Mouse (Mus musculus): ENCODE measurements around the gene Adad2. TPM values are rescaled to one million over a fixed set of nuclear protein-coding genes. Genes with fewer than 3 reads are reported as not detected.

Adad2 gene
- polyA plus RNA-seq, 1 experiment, result 1.7 TPM

- H3K27me3 ChIP-seq (ENCODE audit: control insufficient read depth, insufficient read depth, low read length, poor library complexity, severe bottlenecking), result no peaks in the 10 kb centered on the region
- TF ChIP-seq POLR2A (IDR thresholded peaks at IDR 0.05; ENCODE audit: insufficient read depth, low read length) (no peak), EP300 (IDR thresholded peaks at IDR 0.05; ENCODE audit: insufficient read depth, low read depth, low read length) (no peak)
- no peaks in the 10 kb centered on the region for H3K9me3 ChIP-seq (replicated peaks; ENCODE audit: control insufficient read depth, insufficient read depth, low read length, poor library complexity, severe bottlenecking)
- H3K4me1 ChIP-seq (ENCODE audit: control insufficient read depth, insufficient read depth, low read length), result peaks cover 5% of the 10 kb centered on the region
- H3K9ac ChIP-seq (ENCODE audit: low read depth, poor library complexity, severe bottlenecking), result no peak overlapping the region
- H3K27ac ChIP-seq (ENCODE audit: insufficient read depth, low read length), result no peak overlapping the region
- H3K36me3 ChIP-seq (ENCODE audit: control insufficient read depth, insufficient read depth, low read length, poor library complexity, severe bottlenecking), result no peaks in the 10 kb centered on the region
- H3K4me3 ChIP-seq (ENCODE audit: low read depth, low read length), result no peak overlapping the region
These were observed 4.3 kb downstream of the Adad2 start for GRCm38 (mm10) chr8:119616811-119617210.

- TF ChIP-seq EP300 (IDR thresholded peaks at IDR 0.05; ENCODE audit: insufficient read depth, low read depth, low read length) (no peak), POLR2A (IDR thresholded peaks at IDR 0.05; ENCODE audit: insufficient read depth, low read length) (no peak), CTCF (IDR thresholded peaks at IDR 0.05; ENCODE audit: low read depth, low read length) (no peak)
- no peaks in the 10 kb centered on the region for H3K9me3 ChIP-seq (replicated peaks; ENCODE audit: control insufficient read depth, insufficient read depth, low read length, poor library complexity, severe bottlenecking)
- H3K4me1 ChIP-seq (ENCODE audit: control insufficient read depth, insufficient read depth, low read length), result peaks cover 5% of the 10 kb centered on the region
- no peak overlapping the region for H3K4me3 ChIP-seq (ENCODE audit: low read depth, low read length)
- H3K9ac ChIP-seq (ENCODE audit: low read depth, poor library complexity, severe bottlenecking), result no peak overlapping the region
- no peak overlapping the region for H3K27ac ChIP-seq (ENCODE audit: insufficient read depth, low read length)
- no peaks in the 10 kb centered on the region for H3K36me3 ChIP-seq (ENCODE audit: control insufficient read depth, insufficient read depth, low read length, poor library complexity, severe bottlenecking)
- H3K27me3 ChIP-seq (ENCODE audit: control insufficient read depth, insufficient read depth, low read length, poor library complexity, severe bottlenecking), result no peaks in the 10 kb centered on the region
These were observed 5.0 kb downstream of the Adad2 start for GRCm38 (mm10) chr8:119617586-119617985.

- no peaks in the 10 kb centered on the region for H3K27me3 ChIP-seq (ENCODE audit: control insufficient read depth, insufficient read depth, low read length, poor library complexity, severe bottlenecking)
- TF ChIP-seq POLR2A (IDR thresholded peaks at IDR 0.05; ENCODE audit: insufficient read depth, low read length) (no peak), CTCF (IDR thresholded peaks at IDR 0.05; ENCODE audit: low read depth, low read length) (no peak), EP300 (IDR thresholded peaks at IDR 0.05; ENCODE audit: insufficient read depth, low read depth, low read length) (no peak)
These were observed 6.3 kb downstream of the Adad2 start for GRCm38 (mm10) chr8:119618887-119619286.

GRCm38 (mm10) chr8:119620116-119620840 lies 7.7 kb downstream of the Adad2 start:
- H3K9ac ChIP-seq (ENCODE audit: low read depth, poor library complexity, severe bottlenecking), result no peak overlapping the region
- H3K4me3 ChIP-seq (ENCODE audit: low read depth, low read length), result no peak overlapping the region
- no peak for TF ChIP-seq EP300 (IDR thresholded peaks at IDR 0.05; ENCODE audit: insufficient read depth, low read depth, low read length)
- no peak for TF ChIP-seq CTCF (IDR thresholded peaks at IDR 0.05; ENCODE audit: low read depth, low read length)
- TF ChIP-seq POLR2A (IDR thresholded peaks at IDR 0.05; ENCODE audit: insufficient read depth, low read length), result no peak
- peaks cover 5% of the 10 kb centered on the region for H3K4me1 ChIP-seq (ENCODE audit: control insufficient read depth, insufficient read depth, low read length)
- H3K9me3 ChIP-seq (replicated peaks; ENCODE audit: control insufficient read depth, insufficient read depth, low read length, poor library complexity, severe bottlenecking), result no peaks in the 10 kb centered on the region
- peak overlapping the region; percentile 14; the same call in 1 of the 2 replicates for H3K27ac ChIP-seq (ENCODE audit: insufficient read depth, low read length)
- no peaks in the 10 kb centered on the region for H3K36me3 ChIP-seq (ENCODE audit: control insufficient read depth, insufficient read depth, low read length, poor library complexity, severe bottlenecking)
- H3K27me3 ChIP-seq (ENCODE audit: control insufficient read depth, insufficient read depth, low read length, poor library complexity, severe bottlenecking), result no peaks in the 10 kb centered on the region

More at GRCm38 (mm10) chr8:119618887-119619286, 6.3 kb downstream of the Adad2 start:
- H3K9me3 ChIP-seq (replicated peaks; ENCODE audit: control insufficient read depth, insufficient read depth, low read length, poor library complexity, severe bottlenecking), result no peaks in the 10 kb centered on the region
- H3K27ac ChIP-seq (ENCODE audit: insufficient read depth, low read length), result 0 out of 2 replicates have a peak overlapping the region, but pooled peaks have one; percentile 31
- no peak overlapping the region for H3K9ac ChIP-seq (ENCODE audit: low read depth, poor library complexity, severe bottlenecking)
- H3K36me3 ChIP-seq (ENCODE audit: control insufficient read depth, insufficient read depth, low read length, poor library complexity, severe bottlenecking), result no peaks in the 10 kb centered on the region
- no peak overlapping the region for H3K4me3 ChIP-seq (ENCODE audit: low read depth, low read length)
- H3K4me1 ChIP-seq (ENCODE audit: control insufficient read depth, insufficient read depth, low read length), result peaks cover 5% of the 10 kb centered on the region

- peak overlapping the region; percentile 14; the same call in 1 of the 2 replicates for H3K27ac ChIP-seq (ENCODE audit: insufficient read depth, low read length)
- TF ChIP-seq EP300 (IDR thresholded peaks at IDR 0.05; ENCODE audit: insufficient read depth, low read depth, low read length) (peak; percentile 79), POLR2A (IDR thresholded peaks at IDR 0.05; ENCODE audit: insufficient read depth, low read length) (no peak)
These were observed 8.4 kb downstream of the Adad2 start for GRCm38 (mm10) chr8:119620848-119621465.

GRCm38 (mm10) chr8:119622555-119622954 lies 10.0 kb downstream of the Adad2 start:
- H3K36me3 ChIP-seq (ENCODE audit: control insufficient read depth, insufficient read depth, low read length, poor library complexity, severe bottlenecking), result no peaks in the 10 kb centered on the region
- peaks cover 9% of the 10 kb centered on the region for H3K4me1 ChIP-seq (ENCODE audit: control insufficient read depth, insufficient read depth, low read length)
- H3K4me3 ChIP-seq (ENCODE audit: low read depth, low read length), result no peak overlapping the region
- H3K27me3 ChIP-seq (ENCODE audit: control insufficient read depth, insufficient read depth, low read length, poor library complexity, severe bottlenecking), result no peaks in the 10 kb centered on the region
- H3K9ac ChIP-seq (ENCODE audit: low read depth, poor library complexity, severe bottlenecking), result no peak overlapping the region
- H3K27ac ChIP-seq (ENCODE audit: insufficient read depth, low read length), result no peak overlapping the region
- TF ChIP-seq POLR2A (IDR thresholded peaks at IDR 0.05; ENCODE audit: insufficient read depth, low read length), result no peak
- no peak for TF ChIP-seq CTCF (IDR thresholded peaks at IDR 0.05; ENCODE audit: low read depth, low read length)
- no peak for TF ChIP-seq EP300 (IDR thresholded peaks at IDR 0.05; ENCODE audit: insufficient read depth, low read depth, low read length)
- no peaks in the 10 kb centered on the region for H3K9me3 ChIP-seq (replicated peaks; ENCODE audit: control insufficient read depth, insufficient read depth, low read length, poor library complexity, severe bottlenecking)

More at GRCm38 (mm10) chr8:119620848-119621465, 8.4 kb downstream of the Adad2 start:
- H3K9ac ChIP-seq (ENCODE audit: low read depth, poor library complexity, severe bottlenecking), result no peak overlapping the region
- no peaks in the 10 kb centered on the region for H3K36me3 ChIP-seq (ENCODE audit: control insufficient read depth, insufficient read depth, low read length, poor library complexity, severe bottlenecking)
- H3K9me3 ChIP-seq (replicated peaks; ENCODE audit: control insufficient read depth, insufficient read depth, low read length, poor library complexity, severe bottlenecking), result no peaks in the 10 kb centered on the region
- no peak overlapping the region for H3K4me3 ChIP-seq (ENCODE audit: low read depth, low read length)
- no peaks in the 10 kb centered on the region for H3K27me3 ChIP-seq (ENCODE audit: control insufficient read depth, insufficient read depth, low read length, poor library complexity, severe bottlenecking)
- peaks cover 5% of the 10 kb centered on the region for H3K4me1 ChIP-seq (ENCODE audit: control insufficient read depth, insufficient read depth, low read length)
